Mouse (Mus musculus): ENCODE results near the gene Ace3. TPM values are rescaled to one million over a fixed set of nuclear protein-coding genes. Genes with fewer than 3 reads are reported as not detected.

The Ace3 gene
- polyA plus RNA-seq, 1 experiment from 2014 or later, result not detected

DNA sequence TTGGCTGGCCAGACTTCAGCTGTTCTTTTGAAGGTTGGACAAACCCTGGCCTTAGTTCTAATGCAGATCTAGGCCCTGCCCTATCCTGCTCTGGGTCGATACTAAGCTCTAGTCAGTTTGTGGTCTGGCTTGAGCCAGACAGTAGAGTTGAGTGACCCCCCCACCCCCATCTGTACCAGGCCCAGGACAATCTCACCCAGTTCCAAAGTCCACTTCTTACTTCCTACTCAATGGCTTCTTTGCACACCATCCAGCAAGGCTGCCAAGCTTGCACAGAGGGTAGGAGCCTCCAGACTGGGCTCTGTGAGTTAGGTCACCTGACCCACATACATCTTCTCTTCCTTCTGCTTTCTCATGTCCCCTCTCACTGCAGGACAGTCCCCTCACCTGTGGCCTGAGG, 10.1 kb downstream of the Ace3 start:
- no peak for ATAC-seq (ENCODE audit: insufficient read depth)
- WGBS, result 86% methylated on average over 1 of the region's 1 CpGs
- H3K27me3 ChIP-seq (ENCODE audit: insufficient read depth, low read length), result peaks cover 4% of the 10 kb centered on the region; the same call in 1 of the 2 replicates

DNA sequence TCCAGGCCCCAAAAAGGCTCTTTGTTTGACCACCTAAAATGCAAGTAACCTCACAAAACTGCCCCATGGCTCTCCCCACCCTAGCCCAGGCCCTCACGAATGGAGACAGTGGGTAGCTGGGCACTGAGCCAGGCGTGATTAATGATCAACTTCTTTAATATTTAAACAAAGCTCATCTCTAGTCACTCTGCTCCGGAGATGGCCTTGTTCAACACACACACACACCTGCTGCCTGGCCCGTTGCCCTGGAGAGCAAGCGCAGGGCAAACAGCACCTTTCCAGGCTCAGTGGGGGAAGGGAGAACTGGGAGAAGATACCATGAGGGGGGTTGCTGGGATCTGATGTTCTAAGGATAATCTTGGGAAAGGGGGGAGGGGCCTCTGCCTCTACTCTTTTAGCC, 11.5 kb downstream of the Ace3 start:
- Histone ChIP-seq H3K4me1 (ENCODE audit: insufficient read depth) (no peaks in the 10 kb centered on the region), H3K9me3 (ENCODE audit: low read depth, low read length) (no peaks in the 10 kb centered on the region), H3K27ac (ENCODE audit: low read depth) (no peak overlapping the region), H3K36me3 (ENCODE audit: insufficient read depth) (no peaks in the 10 kb centered on the region), H3K4me3 (ENCODE audit: low read depth, low read length) (no peak overlapping the region), H3K4me2 (no peak overlapping the region), H3K9ac (no peak overlapping the region), H3K27me3 (ENCODE audit: insufficient read depth, low read length) (peaks cover 10% of the 10 kb centered on the region)
- 19% methylated on average over 5 of the region's 5 CpGs for WGBS
- no peak for TF ChIP-seq CTCF (IDR thresholded peaks at IDR 0.05; ENCODE audit: low read depth)
- ATAC-seq (ENCODE audit: insufficient read depth) (no peak), DNase-seq (no peak)

More for the DNA sequence above, 10.1 kb downstream of the Ace3 start:
- Histone ChIP-seq H3K4me1 (ENCODE audit: insufficient read depth) (no peaks in the 10 kb centered on the region), H3K4me3 (ENCODE audit: low read depth, low read length) (no peak overlapping the region), H3K4me2 (no peak overlapping the region), H3K36me3 (ENCODE audit: insufficient read depth) (no peaks in the 10 kb centered on the region), H3K9ac (no peak overlapping the region), H3K27ac (ENCODE audit: low read depth) (no peak overlapping the region), H3K9me3 (ENCODE audit: low read depth, low read length) (no peaks in the 10 kb centered on the region)
- TF ChIP-seq CTCF (IDR thresholded peaks at IDR 0.05; ENCODE audit: low read depth), result no peak
- DNase-seq, result no peak

DNA sequence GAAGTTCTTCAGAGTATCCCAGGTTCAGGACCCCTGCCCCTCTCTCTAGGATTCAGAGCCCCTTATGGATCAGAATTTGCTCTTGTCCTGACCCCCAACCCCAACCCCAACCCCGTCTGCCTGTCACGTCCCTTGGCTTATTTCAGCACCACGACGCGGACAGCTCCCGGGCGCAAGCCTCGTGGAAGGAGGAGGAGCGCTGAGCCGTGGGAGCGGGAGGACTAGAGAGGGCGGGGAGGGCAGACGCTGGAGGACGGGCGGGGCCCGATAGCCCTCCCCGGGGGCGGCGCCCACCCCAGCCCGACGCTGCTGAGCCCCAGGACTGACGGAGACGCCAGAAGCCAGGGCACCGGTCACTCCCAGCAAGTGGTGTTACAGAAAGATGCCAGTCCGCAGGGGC, 13.3 kb downstream of the Ace3 start, which contains the start of gene Kcnh6:
Gene Kcnh6, plus strand, starts transcription at position 304 of the 400 bp plus-strand sequence.
- DNase-seq (peak; percentile 93), ATAC-seq (ENCODE audit: insufficient read depth) (peak; percentile 75)
- Histone ChIP-seq H3K4me1 (ENCODE audit: insufficient read depth) (no peaks in the 10 kb centered on the region), H3K9me3 (ENCODE audit: low read depth, low read length) (no peaks in the 10 kb centered on the region), H3K4me2 (peak within 1 kb of the TSS; percentile 61), H3K9ac (no peak within 1 kb of the TSS), H3K36me3 (ENCODE audit: insufficient read depth) (no peaks in the 10 kb centered on the region), H3K27ac (ENCODE audit: low read depth) (no peak within 1 kb of the TSS), H3K4me3 (ENCODE audit: low read depth, low read length) (0 out of 2 replicates have a peak within 1 kb of the TSS, but pooled peaks have one; percentile 9), H3K27me3 (ENCODE audit: insufficient read depth, low read length) (peaks cover 10% of the 10 kb centered on the region)
- TF ChIP-seq CTCF (IDR thresholded peaks at IDR 0.05; ENCODE audit: low read depth), result no peak
- 1% methylated on average over 25 of the region's 25 CpGs for WGBS

DNA sequence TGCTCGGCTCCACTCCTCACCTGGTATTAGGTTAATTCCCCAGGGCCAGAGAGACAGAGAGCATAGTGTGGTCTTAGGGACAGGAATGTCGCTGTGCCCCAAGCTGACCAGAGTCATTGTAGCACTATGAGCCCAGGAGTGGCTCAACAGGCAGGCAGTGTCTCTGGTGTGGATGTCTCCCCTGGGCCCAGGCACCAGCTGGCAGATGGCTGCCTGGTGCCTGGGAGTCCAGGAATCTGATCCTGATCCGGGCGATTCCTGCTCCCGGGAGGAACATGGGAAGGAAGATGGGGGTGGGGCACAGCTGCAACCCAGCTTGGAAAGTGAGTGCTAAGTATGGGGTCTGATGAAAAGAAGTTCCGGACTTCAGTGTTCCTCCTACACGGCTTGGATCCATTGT, 18.2 kb downstream of the Ace3 start:
- ATAC-seq (ENCODE audit: insufficient read depth), result no peak
- no peak for TF ChIP-seq CTCF (IDR thresholded peaks at IDR 0.05; ENCODE audit: low read depth)
- no peak overlapping the region for H3K9ac ChIP-seq
- peaks cover 10% of the 10 kb centered on the region for H3K27me3 ChIP-seq (ENCODE audit: insufficient read depth, low read length)
- H3K9me3 ChIP-seq (ENCODE audit: low read depth, low read length), result no peaks in the 10 kb centered on the region
- 48% methylated on average over 7 of the region's 7 CpGs for WGBS
- H3K27ac ChIP-seq (ENCODE audit: low read depth), result no peak overlapping the region
- H3K4me1 ChIP-seq (ENCODE audit: insufficient read depth), result no peaks in the 10 kb centered on the region
- DNase-seq, result peak; percentile 13
- H3K36me3 ChIP-seq (ENCODE audit: insufficient read depth), result no peaks in the 10 kb centered on the region
- no peak overlapping the region for H3K4me2 ChIP-seq
- no peak overlapping the region for H3K4me3 ChIP-seq (ENCODE audit: low read depth, low read length)

DNA sequence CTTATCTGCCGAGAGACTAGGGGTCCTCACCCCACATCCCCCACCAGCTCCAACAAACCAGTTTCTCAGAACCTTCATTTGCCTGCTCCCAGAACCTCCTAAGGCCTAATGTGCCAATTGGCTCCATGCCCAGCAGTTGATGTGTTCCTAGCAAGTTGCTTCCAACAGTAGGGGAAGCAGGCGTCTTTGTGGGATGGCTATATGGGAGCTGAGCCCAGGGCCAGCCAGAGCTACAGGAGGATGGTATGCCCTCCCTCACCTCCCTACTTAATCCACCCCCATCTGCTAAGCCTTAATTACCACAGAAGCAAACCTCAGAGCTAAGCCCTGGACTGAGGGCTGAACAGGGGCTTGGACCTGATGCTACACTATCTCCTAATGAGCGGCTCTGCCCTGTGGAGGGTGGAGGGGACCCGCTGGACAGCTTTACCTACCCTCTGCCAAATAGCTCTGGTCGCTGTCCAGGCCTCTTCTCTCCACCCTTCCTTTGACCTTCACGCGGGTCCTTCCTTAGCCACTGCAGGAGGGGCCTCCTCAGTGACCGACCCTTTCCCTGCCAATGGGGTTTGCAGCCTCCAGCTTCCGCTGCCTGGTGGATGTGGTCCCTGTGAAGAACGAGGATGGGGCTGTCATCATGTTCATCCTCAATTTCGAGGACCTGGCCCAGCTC, 19.2 kb downstream of the Ace3 start:
- Histone ChIP-seq H3K9ac (no peak overlapping the region), H3K4me2 (no peak overlapping the region), H3K27ac (ENCODE audit: low read depth) (no peak overlapping the region), H3K9me3 (ENCODE audit: low read depth, low read length) (no peaks in the 10 kb centered on the region), H3K27me3 (ENCODE audit: insufficient read depth, low read length) (peaks cover 10% of the 10 kb centered on the region), H3K4me1 (ENCODE audit: insufficient read depth) (no peaks in the 10 kb centered on the region), H3K36me3 (ENCODE audit: insufficient read depth) (no peaks in the 10 kb centered on the region), H3K4me3 (ENCODE audit: low read depth, low read length) (no peak overlapping the region)
- TF ChIP-seq CTCF (IDR thresholded peaks at IDR 0.05; ENCODE audit: low read depth), result no peak
- DNase-seq, result peak; percentile 77
- WGBS, result 53% methylated on average over 11 of the region's 11 CpGs
- no peak; the same call in 1 of the 2 replicates for ATAC-seq (ENCODE audit: insufficient read depth)

DNA sequence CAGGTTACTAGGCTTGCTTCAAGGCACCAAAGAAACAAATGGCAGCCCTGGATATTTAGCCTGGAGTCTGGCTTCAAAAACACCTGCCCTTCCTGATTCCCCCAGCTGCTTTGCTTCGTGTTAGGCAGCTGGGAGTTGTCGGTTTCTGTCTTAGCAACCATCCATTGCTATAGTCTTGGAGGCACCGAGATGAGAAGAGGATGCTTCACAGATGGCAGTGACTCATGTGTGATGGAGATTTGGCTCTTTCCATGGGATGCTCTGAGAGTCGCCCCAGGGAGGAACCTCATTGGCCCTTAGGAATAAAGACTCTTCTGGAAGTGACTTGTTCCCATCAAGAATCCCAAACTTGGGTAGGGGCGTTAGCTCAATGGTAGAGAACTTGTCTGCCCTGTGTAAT, 22.0 kb downstream of the Ace3 start:
- peaks cover 20% of the 10 kb centered on the region for H3K27me3 ChIP-seq (ENCODE audit: insufficient read depth, low read length)

DNA sequence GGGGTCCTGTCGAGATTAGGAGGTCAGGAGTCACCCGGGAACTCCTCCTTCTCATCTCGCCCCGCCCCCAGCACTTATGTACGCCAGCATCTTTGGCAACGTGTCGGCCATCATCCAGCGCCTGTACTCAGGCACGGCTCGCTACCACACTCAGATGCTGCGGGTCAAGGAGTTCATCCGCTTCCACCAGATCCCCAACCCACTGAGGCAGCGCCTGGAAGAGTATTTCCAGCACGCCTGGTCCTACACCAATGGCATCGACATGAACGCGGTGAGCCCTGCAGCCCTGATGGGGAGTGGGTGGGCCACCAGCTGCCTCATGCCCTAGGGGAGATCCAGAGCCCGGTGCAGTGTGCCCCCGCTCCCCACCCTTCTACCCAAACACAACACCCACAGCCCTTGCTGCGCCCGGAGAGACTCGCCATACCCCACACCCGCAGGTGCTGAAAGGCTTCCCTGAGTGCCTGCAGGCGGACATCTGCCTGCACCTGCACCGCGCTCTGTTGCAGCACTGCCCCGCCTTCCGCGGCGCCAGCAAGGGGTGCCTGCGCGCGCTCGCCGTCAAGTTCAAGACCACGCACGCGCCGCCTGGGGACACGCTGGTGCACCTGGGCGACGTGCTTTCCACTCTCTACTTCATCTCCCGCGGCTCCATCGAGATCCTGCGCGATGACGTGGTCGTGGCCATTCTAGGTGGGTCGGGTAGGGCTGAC, 25.7 kb downstream of the Ace3 start:
- TF ChIP-seq CTCF (IDR thresholded peaks at IDR 0.05; ENCODE audit: low read depth), result no peak
- H3K4me1 ChIP-seq (ENCODE audit: insufficient read depth), result no peaks in the 10 kb centered on the region
- H3K36me3 ChIP-seq (ENCODE audit: insufficient read depth), result no peaks in the 10 kb centered on the region
- H3K9me3 ChIP-seq (ENCODE audit: low read depth, low read length), result no peaks in the 10 kb centered on the region
- peak; percentile 31; the same call in 1 of the 2 replicates for ATAC-seq (ENCODE audit: insufficient read depth)
- H3K27me3 ChIP-seq (ENCODE audit: insufficient read depth, low read length), result peaks cover 23% of the 10 kb centered on the region
- H3K9ac ChIP-seq, result peak overlapping the region; percentile 32
- H3K27ac ChIP-seq (ENCODE audit: low read depth), result no peak overlapping the region
- DNase-seq, result peak; percentile 37
- peak overlapping the region; percentile 24 for H3K4me3 ChIP-seq (ENCODE audit: low read depth, low read length)
- under 1% methylated on average over 50 of the region's 50 CpGs for WGBS
- H3K4me2 ChIP-seq, result peak overlapping the region; percentile 59

More for the DNA sequence above, 22.0 kb downstream of the Ace3 start:
- no peak overlapping the region for H3K27ac ChIP-seq (ENCODE audit: low read depth)
- DNase-seq (no peak), ATAC-seq (ENCODE audit: insufficient read depth) (no peak)
- TF ChIP-seq CTCF (IDR thresholded peaks at IDR 0.05; ENCODE audit: low read depth), result no peak
- no peaks in the 10 kb centered on the region for H3K4me1 ChIP-seq (ENCODE audit: insufficient read depth)
- H3K4me3 ChIP-seq (ENCODE audit: low read depth, low read length), result no peak overlapping the region
- 73% methylated on average over 5 of the region's 5 CpGs for WGBS
- no peaks in the 10 kb centered on the region for H3K9me3 ChIP-seq (ENCODE audit: low read depth, low read length)
- no peaks in the 10 kb centered on the region for H3K36me3 ChIP-seq (ENCODE audit: insufficient read depth)
- no peak overlapping the region for H3K4me2 ChIP-seq
- no peak overlapping the region for H3K9ac ChIP-seq

Data from lung, embryonic 14.5 days (tissue).